Comparison of ENCODE assay signal across 9 mouse cellular contexts in the genomic region with DNA sequence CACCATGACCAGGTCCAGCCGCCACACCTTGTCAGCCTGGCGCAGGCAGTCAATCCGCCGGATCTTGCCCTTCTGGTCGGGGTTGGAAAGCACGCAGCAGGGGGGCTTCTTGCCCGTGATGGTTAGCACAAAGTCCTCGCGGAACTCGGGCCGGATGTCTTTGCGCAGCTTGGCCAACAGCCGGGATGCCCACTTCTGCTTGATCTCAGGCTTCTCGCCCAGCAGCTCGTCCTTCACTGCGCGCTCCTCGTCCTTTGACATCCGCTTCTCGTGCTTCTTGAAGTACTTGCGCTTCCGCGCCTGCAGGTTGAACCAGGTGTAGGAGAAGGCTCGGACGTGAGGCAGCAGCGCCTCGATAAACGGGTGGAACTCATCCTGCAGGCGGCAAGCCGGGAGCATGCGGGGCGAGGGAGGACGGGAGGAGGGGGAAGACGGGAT. TPM values are rescaled to one million over a fixed set of nuclear protein-coding genes. Genes with fewer than 3 reads are reported as not detected.
DNase-seq lines count a peak whose midpoint lies in the region; ATAC-seq lines count a peak whose summit lies in the region.
"Had no signal": no experiment of that assay in that cellular context is flagged by ENCODE, and none has a peak within 500 bp of the region (broad histone marks: within the 10 kb centered on the region; RNA-seq: fewer than 3 reads in every experiment).

No protein-coding gene starts in this region.

- no peaks in the 10 kb centered on the region for H3K9me3 ChIP-seq in kidney, embryonic 14.5 days (ENCODE audit: control insufficient read depth, low read length)
- no peaks in the 10 kb centered on the region for H3K9me3 ChIP-seq in forebrain, embryonic 16.5 days (ENCODE audit: control insufficient read depth, low read length)

- peaks cover 20% of the 10 kb centered on the region; the same call in 1 of the 2 replicates for H3K4me1 ChIP-seq in kidney, embryonic 14.5 days (ENCODE audit: control insufficient read depth, insufficient read depth, low read length)
- peaks cover 53% of the 10 kb centered on the region for H3K4me1 ChIP-seq in forebrain, embryonic 16.5 days (replicated peaks; ENCODE audit: control insufficient read depth, insufficient read depth, low read length)

- no peak for DNase-seq in kidney, adult 9 months
- peak; percentile 83 to 89 for DNase-seq in cerebellum, adult 18-20 months
- DNase-seq in lung, postnatal 10 days, result peak; percentile 50
- no peak for DNase-seq in frontal cortex, postnatal 36 days (ENCODE audit: low spot score in 2 of 2)
- no peak for DNase-seq in ovary, postnatal 36 days (ENCODE audit: low spot score)
- no peak for DNase-seq in adrenal gland, postnatal 10 days

- peaks cover 92% of the 10 kb centered on the region for H3K27me3 ChIP-seq in kidney, embryonic 14.5 days (ENCODE audit: control insufficient read depth, insufficient read depth, low read length)
- 0 out of 2 replicates have a peak, but pooled peaks cover 2% of the 10 kb centered on the region for H3K27me3 ChIP-seq in forebrain, embryonic 16.5 days (replicated peaks; ENCODE audit: control insufficient read depth, insufficient read depth, low read length)

- no peak overlapping the region for H3K27ac ChIP-seq in kidney, embryonic 14.5 days (ENCODE audit: low read depth, low read length)
- peak overlapping the region; percentile 99 for H3K27ac ChIP-seq in forebrain, embryonic 16.5 days (ENCODE audit: low read length)

- H3K4me3 ChIP-seq in kidney, embryonic 14.5 days (ENCODE audit: low read length), result 0 out of 2 replicates have a peak overlapping the region, but pooled peaks have one; percentile 1
- peak overlapping the region; percentile 49 for H3K4me3 ChIP-seq in forebrain, embryonic 16.5 days (replicated peaks; ENCODE audit: low read length)

- WGBS in kidney, embryonic 14.5 days, result 5% methylated on average over 34 of the region's 34 CpGs
- WGBS in forebrain, embryonic 16.5 days, result 9% methylated on average over 34 of the region's 34 CpGs

- ATAC-seq in kidney, embryonic 14.5 days (ENCODE audit: low FRiP score, low TSS enrichment), result no peak
- ATAC-seq in forebrain, embryonic 16.5 days, result no peak

- 0 out of 2 replicates have a peak overlapping the region, but pooled peaks have one; percentile 5 for H3K4me2 ChIP-seq in kidney, embryonic 14.5 days (replicated peaks; ENCODE audit: low read depth, low read length)
- H3K4me2 ChIP-seq in forebrain, embryonic 16.5 days (ENCODE audit: low read length), result peak overlapping the region; percentile 81

- no peaks in the 10 kb centered on the region for H3K36me3 ChIP-seq in kidney, embryonic 14.5 days (ENCODE audit: control insufficient read depth, insufficient read depth, low read length)
- no peaks in the 10 kb centered on the region for H3K36me3 ChIP-seq in forebrain, embryonic 16.5 days (ENCODE audit: control insufficient read depth, insufficient read depth)

- H3K9ac ChIP-seq in kidney, embryonic 14.5 days (ENCODE audit: low read depth, low read length), result no peak overlapping the region
- peak overlapping the region; percentile 81 for H3K9ac ChIP-seq in forebrain, embryonic 16.5 days (replicated peaks; ENCODE audit: low read depth, low read length)

RNA-seq across cellular contexts. Expression of gene Nfix, which starts 28.2 kb away (rescaled TPM):
- polyA plus RNA-seq in kidney, embryonic 14.5 days (2014; fragmentation: Nextera tagmentation; extraction: Ambion mirVana), result 9.4 and 10.9 TPM in 2 replicates
- polyA plus RNA-seq in forebrain, embryonic 16.5 days (2015; fragmentation: Nextera tagmentation; extraction: Ambion mirVana), result 440 and 546 TPM in 2 replicates
- total RNA-seq in adrenal gland, postnatal 10 days (2021), result 100 to 1,000 TPM; 145 to 200 TPM

RNA-seq across cellular contexts. Expression of gene G430095P16Rik, which starts 49.2 kb away (rescaled TPM):
- 1.7 and 2.8 TPM in 2 replicates for polyA plus RNA-seq in kidney, embryonic 14.5 days (2014; fragmentation: Nextera tagmentation; extraction: Ambion mirVana)
- polyA plus RNA-seq in forebrain, embryonic 16.5 days (2015; fragmentation: Nextera tagmentation; extraction: Ambion mirVana), result 2.0 and 2.2 TPM in 2 replicates
- total RNA-seq in adrenal gland, postnatal 10 days (2021), result under 1 TPM; 0.51 to 0.88 TPM
- total RNA-seq: layer of hippocampus, postnatal 14 days had no signal

RNA-seq across cellular contexts. Expression of gene Dand5, which starts 50.7 kb away (rescaled TPM):
- 5.9 and 6.0 TPM in 2 replicates for polyA plus RNA-seq in kidney, embryonic 14.5 days (2014; fragmentation: Nextera tagmentation; extraction: Ambion mirVana)
- 8.2 and 8.7 TPM in 2 replicates for polyA plus RNA-seq in forebrain, embryonic 16.5 days (2015; fragmentation: Nextera tagmentation; extraction: Ambion mirVana)
- total RNA-seq in adrenal gland, postnatal 10 days (2021), result 1 to 10 TPM; 5.0 to 6.9 TPM

RNA-seq across cellular contexts. Expression of gene Gadd45gip1, which starts 59.4 kb away (rescaled TPM):
- 49.2 and 54.2 TPM in 2 replicates for polyA plus RNA-seq in kidney, embryonic 14.5 days (2014; fragmentation: Nextera tagmentation; extraction: Ambion mirVana)
- polyA plus RNA-seq in forebrain, embryonic 16.5 days (2015; fragmentation: Nextera tagmentation; extraction: Ambion mirVana), result 31.3 and 34.3 TPM in 2 replicates
- total RNA-seq in adrenal gland, postnatal 10 days (2021), result 10 to 100 TPM; 39.2 to 40.0 TPM

Comparison
In these comparisons a context has a peak if more than half of its experiments do, and no peak if none do; other contexts are left out.
1. DNase-seq: peak in cerebellum, adult 18-20 months (2 of 2) and lung, postnatal 10 days (single experiment); none in kidney, adult 9 months (single experiment), frontal cortex, postnatal 36 days (0 of 2), ovary, postnatal 36 days (single experiment) and adrenal gland, postnatal 10 days (single experiment).
2. RNA of gene Nfix, which starts 28.2 kb away (polyA plus RNA-seq): 440 to 546 TPM in forebrain, embryonic 16.5 days; 9.4 to 10.9 TPM in kidney, embryonic 14.5 days; every median in the first group is over 10 times any median in the second.